Mouse (Mus musculus) thymus, postnatal 10 days (tissue): ENCODE measurements around the gene Epb41l1.
A peak's percentile ranks its signal among the peaks of the same experiment; 100 is the strongest.
"Not testable (repeated sequence)": the region's sequence is repeated elsewhere in the genome, so short reads cannot be mapped to it uniquely, and the experiment has no call there.

Source experiments
- DNase-seq, 2 experiments: peaks; one replicate each; pipeline ENCODE4 v3.0.0; 2021; ENCODE audit warnings: low spot score in 2 of 2

The Epb41l1 gene

DNA sequence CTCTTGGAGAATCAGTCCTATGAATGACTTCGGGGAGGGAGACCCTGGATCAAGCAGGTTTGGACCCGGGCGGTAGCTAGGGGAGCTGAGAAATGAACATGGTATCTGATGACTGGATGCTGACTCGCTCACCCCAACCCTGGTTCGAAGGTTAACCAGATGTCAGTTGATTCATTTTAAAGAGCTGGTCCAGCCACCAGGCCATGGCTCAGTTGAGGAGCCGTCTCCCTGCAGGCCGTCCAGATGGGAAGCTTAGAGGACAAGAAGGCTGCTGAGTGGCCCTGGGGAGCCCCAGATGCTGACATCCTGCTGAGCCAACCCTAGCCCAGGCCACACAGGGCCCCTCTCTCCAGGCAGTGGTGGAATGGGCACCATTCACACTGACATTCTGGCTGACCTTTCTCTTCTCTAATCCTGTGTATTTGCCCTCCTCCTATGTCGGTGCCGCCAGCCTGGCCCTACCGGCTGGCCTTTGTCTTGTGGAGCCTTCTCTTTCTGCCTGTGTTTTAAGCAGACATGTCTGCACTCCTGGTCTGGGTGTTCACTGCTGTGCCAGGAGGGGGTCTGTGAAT, 67.0 kb downstream of the Epb41l1 start:
- no peak for DNase-seq

GRCm38 (mm10) chr2:156488166-156488814, 67.6 kb downstream of the Epb41l1 start:
- DNase-seq = no peak

GRCm38 (mm10) chr2:156490176-156490575, 69.5 kb downstream of the Epb41l1 start:
- DNase-seq = no peak

DNA sequence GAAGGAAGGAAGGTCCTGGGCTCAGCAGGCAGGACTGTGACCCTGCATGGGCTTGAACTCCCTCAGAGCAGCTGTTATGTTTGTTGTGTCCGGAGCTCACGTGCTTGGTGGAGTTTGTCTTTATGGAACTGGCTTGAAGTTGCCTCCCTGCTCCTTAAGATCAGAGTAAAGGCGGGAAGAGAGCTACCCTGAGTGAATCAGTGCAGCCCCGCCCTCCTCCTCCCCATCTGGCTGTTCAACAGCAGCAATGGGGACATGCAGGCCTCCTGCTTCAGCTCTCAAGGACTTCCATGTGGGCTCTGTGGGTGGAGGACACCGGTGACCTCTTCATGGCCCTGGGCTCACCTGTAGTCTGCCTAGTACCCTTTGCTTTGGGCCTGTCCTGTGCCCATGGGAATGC, 71.1 kb downstream of the Epb41l1 start:
- no peak for DNase-seq

GRCm38 (mm10) chr2:156493766-156494165, 73.1 kb downstream of the Epb41l1 start:
- DNase-seq = no peak

DNA sequence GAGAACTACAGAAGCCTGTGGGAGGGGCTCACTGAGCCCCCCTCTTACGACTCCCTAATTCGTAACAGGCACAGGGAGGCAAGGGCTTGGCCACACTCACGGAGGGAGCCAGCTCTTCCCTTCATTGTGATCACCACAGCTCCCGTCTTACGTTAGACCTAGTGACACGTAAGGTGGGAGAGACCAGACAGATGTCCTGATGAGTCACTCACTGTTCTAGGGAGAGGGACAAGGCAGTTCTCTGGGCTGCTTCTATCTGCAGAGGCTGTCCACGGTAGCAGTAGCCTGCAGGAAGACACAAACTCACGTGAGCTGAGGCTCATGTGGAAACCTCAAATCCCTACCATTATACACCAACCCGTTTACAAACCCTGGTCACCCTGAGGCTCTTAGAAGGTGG, 73.8 kb downstream of the Epb41l1 start:
- no peak for DNase-seq

DNA sequence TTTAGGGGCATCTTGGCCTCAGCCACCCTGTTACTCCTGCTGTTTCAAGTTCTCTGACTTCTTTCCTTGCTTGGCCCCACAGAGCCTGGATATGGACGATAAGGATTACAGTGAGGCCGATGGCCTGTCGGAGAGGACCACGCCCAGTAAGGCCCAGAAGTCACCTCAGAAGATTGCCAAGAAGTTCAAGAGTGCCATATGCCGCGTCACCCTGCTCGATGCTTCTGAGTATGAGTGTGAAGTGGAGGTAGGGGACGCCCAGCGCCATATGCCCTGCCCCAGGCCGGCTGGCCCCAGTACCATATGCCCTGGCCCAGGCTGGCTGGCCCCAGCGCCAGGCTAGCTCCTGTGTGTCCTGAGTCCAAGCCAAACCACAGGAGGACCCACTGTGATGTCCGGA, 74.2 kb downstream of the Epb41l1 start:
- no peak for DNase-seq

- DNase-seq = no peak
These were observed 76.3 kb downstream of the Epb41l1 start for GRCm38 (mm10) chr2:156496816-156497566.

GRCm38 (mm10) chr2:156497915-156498314, 77.2 kb downstream of the Epb41l1 start:
- peak; percentile 6 to 37 for DNase-seq

DNA sequence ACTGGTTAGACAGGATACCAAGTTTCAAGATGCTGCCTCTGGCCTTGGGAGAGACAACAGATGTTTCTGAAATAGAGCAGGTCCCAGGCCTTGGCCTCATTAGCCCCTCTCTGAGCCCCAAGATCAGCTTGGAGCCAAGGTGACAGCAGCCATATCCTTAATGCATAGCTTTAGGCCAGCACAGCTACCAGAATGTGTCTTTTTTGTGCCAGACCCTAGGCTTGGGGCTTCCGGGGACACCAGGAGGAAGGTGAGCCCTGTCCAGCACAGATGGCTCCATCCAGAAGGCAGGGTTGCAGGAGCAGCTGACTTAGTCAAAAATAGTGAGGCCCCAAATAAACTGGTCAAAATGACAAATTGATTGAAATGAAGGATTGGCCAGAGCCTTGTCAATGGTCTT, 80.3 kb downstream of the Epb41l1 start:
- DNase-seq = no peak

- DNase-seq = no peak
These were observed 84.8 kb downstream of the Epb41l1 start for GRCm38 (mm10) chr2:156505533-156505932.

- no peak for DNase-seq
These were observed 91.3 kb downstream of the Epb41l1 start for GRCm38 (mm10) chr2:156512028-156512427.

DNA sequence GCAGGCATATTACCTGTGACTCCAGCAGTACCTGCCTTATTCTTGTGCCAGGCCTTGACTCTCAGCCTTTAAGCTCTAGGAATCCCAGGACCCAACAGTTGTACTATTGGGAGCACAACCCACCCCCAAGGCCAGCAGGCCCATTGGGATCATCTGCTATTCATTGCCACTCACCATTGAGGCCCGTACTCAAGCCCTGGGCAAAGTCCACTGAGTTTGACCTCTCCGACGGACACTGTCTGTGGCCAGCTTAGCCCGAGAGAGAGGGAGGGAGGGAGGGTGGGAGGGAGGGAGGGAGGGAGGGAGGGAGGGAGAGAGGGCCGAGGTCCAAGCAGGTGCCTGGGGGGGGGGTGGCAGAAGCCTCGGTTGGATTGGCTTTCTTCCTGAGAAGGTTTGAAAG, 91.9 kb downstream of the Epb41l1 start:
- no peak for DNase-seq

DNA sequence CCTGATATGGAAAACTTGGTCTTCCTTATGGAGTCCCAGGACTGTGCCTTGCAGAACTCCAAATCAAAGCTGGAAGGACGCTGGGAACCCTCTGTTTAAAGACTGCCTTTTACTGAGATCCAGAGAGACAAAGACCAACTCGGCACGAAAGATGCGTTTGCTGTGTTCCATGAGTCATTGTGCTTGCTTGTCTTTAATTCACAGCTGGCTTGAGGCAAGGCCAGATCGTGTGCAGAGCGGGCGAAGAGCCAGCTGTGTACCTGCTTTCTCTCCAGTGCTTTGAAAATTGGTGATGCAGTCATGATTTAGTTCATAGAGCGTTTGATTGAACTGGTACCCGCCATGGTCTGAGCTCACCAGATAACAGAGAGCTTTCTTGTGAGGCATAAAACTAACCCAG, 94.4 kb downstream of the Epb41l1 start:
- no peak for DNase-seq

GRCm38 (mm10) chr2:156515565-156516185, 95.0 kb downstream of the Epb41l1 start:
- DNase-seq = peak; percentile 11 to 71

DNA sequence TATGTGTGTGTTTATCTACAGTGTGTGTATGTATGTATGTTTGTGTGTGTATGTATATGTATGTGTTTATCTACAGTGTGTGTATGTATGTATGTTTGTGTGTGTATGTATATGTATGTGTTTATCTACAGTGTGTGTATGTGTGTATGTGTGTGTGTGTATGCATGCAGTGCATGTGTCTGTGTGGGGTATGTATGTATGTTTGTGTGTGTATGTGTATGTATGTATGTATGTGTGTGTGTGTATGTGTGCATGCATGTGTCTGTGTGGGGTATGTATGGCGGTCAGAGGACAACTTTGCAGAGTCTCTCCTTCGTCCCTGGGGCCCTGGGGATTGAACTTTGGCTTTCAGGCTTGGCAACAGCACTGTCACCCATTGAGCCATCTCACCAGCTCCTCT, 96.0 kb downstream of the Epb41l1 start:
- not testable (repeated sequence) for DNase-seq

DNA sequence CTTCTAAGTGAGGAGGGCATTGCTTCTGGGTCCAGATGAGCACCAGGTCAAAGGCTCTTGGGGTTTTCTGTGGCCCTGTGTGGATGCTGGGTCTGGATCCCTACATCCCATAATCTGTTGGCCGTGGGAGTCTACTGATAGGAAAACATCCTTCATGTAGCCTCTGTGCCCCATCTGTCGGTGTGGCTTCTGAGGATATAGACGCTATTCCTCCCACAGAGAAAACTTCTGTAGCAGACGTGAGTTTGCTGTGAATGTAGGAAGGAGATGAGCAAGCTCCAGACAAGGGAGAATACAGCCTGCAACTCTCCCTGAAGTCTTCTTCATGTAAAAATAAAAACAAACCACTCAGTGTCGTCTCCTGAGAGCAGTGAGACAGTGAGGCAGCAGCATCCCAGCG, 97.6 kb downstream of the Epb41l1 start:
- no peak for DNase-seq

DNA sequence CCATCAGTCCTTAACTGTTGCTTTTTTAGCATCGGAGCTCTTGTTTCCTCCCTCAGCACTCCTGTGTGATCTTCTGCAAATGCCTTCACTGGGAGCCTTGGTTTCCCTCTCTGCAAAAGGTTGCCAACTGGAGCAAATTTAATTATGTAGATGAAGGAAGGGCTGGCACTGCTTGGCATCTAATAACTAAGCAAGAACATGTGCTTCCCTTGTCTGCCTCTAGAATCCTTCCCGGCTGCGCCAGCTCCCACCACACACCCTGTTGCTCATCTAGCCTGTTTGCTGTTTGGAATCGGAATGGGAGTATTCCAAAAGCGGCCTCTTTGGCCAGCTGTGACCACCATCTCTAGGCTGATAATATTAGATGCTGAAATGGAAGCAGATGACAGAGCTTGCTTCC, 98.9 kb downstream of the Epb41l1 start:
- no peak for DNase-seq

- no peak for DNase-seq
These were observed 102.3 kb downstream of the Epb41l1 start for GRCm38 (mm10) chr2:156522994-156523393.

DNA sequence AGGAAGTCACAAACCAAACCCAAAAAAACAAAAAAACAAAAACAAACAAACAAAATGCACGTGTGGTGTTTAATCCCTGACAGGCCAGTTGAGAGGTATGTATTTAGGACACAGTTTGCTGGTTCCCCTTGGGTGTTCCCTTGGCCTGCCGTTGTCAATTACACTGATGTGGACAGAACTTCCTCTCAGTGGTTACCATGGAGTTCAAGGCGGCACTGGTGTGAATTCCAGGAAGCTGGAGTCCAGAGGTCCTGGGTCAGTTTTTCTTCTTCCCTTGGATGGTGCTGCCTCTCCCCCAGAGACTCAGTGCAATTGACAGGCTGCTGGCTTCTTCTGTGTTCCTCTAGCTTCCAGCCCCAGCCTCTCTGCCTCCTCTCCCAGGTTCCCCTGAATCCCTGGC, 103.4 kb downstream of the Epb41l1 start:
- no peak for DNase-seq

DNA sequence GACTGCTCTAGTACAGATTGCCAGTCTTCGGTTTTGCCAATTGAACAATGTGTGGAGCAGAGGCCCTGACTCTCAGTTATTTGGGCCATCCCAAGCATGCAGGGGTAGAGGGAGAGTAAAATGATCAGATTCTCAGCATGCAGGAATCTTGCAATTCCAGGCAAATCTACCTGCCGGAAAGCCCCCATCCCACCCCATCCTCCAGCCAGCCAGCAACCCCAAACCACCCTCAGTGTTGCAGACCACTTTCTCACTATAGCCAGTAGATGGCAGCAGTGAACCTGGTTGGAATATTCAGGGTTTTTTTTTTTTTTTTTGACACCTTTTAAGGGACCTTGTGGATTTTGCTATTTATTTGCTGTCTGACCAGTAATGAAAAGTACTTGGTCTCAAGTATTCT, 109.0 kb downstream of the Epb41l1 start:
- DNase-seq = peak in 1 of 2 experiments; percentile 43

- no peak for DNase-seq
These were observed 112.5 kb downstream of the Epb41l1 start for GRCm38 (mm10) chr2:156533160-156533559.
